Mouse (Mus musculus): ENCODE measurements around the gene Tiam1. TPM values are rescaled to one million over a fixed set of nuclear protein-coding genes. Genes with fewer than 3 reads are reported as not detected.

Tiam1 gene
- total RNA-seq, 2 experiments from 2014 or later: 6.4 to 7.1 TPM

- no peak for TF ChIP-seq CTCF (IDR thresholded peaks at IDR 0.05)
- Histone ChIP-seq H3K4me3 (no peak overlapping the region), H3K27ac (no peak overlapping the region)
- DNase-seq: peak; percentile 36
- intact Hi-C loops (cut with DNase I): no loop called here
Observed at GRCm38 (mm10) chr16:89912686-89913375, 230.7 kb downstream of the Tiam1 start.

- intact Hi-C loops (cut with DNase I): no loop called here
- no peak overlapping the region for H3K4me3 ChIP-seq
- no peak for TF ChIP-seq CTCF (IDR thresholded peaks at IDR 0.05)
- H3K27ac ChIP-seq: no peak overlapping the region
- no peak for DNase-seq
Observed at GRCm38 (mm10) chr16:89909393-89910068, 234.0 kb downstream of the Tiam1 start.

GRCm38 (mm10) chr16:89907651-89908050 is 235.9 kb downstream of the Tiam1 start:
- TF ChIP-seq CTCF (IDR thresholded peaks at IDR 0.05): no peak
- no peak overlapping the region for H3K27ac ChIP-seq
- intact Hi-C loops (cut with DNase I): no loop called here
- no peak for DNase-seq
- no peak overlapping the region for H3K4me3 ChIP-seq

GRCm38 (mm10) chr16:89906909-89907308 is 236.7 kb downstream of the Tiam1 start:
- no peak for DNase-seq
- Histone ChIP-seq H3K27ac (no peak overlapping the region), H3K4me3 (no peak overlapping the region)
- no peak for TF ChIP-seq CTCF (IDR thresholded peaks at IDR 0.05)
- intact Hi-C loops (cut with DNase I): no loop called here

- intact Hi-C loops (cut with DNase I): no loop called here
- Histone ChIP-seq H3K4me3 (no peak overlapping the region), H3K27ac (no peak overlapping the region)
- no peak for TF ChIP-seq CTCF (IDR thresholded peaks at IDR 0.05)
- DNase-seq: no peak
Observed at GRCm38 (mm10) chr16:89905730-89906305, 237.8 kb downstream of the Tiam1 start.

- no peak overlapping the region for H3K4me3 ChIP-seq
- TF ChIP-seq CTCF (IDR thresholded peaks at IDR 0.05): no peak
- DNase-seq: no peak
- no peak overlapping the region for H3K27ac ChIP-seq
- intact Hi-C loops (cut with DNase I): no loop called here
Observed at GRCm38 (mm10) chr16:89904121-89904520, 239.4 kb downstream of the Tiam1 start.

GRCm38 (mm10) chr16:89902578-89903304 is 240.8 kb downstream of the Tiam1 start:
- no peak; the same call in 1 of the 2 replicates for TF ChIP-seq CTCF (IDR thresholded peaks at IDR 0.05)
- no peak for DNase-seq
- Histone ChIP-seq H3K27ac (no peak overlapping the region), H3K4me3 (no peak overlapping the region)
- intact Hi-C loops (cut with DNase I): no loop called here

- no peak for TF ChIP-seq CTCF (IDR thresholded peaks at IDR 0.05)
- intact Hi-C loops (cut with DNase I): no loop called here
- no peak for DNase-seq
Observed at GRCm38 (mm10) chr16:89900681-89901080, 242.9 kb downstream of the Tiam1 start.

GRCm38 (mm10) chr16:89899192-89899591 is 244.4 kb downstream of the Tiam1 start:
- H3K4me3 ChIP-seq: no peak overlapping the region
- TF ChIP-seq CTCF (IDR thresholded peaks at IDR 0.05): no peak
- no peak overlapping the region for H3K27ac ChIP-seq
- intact Hi-C loops (cut with DNase I): loop anchor here (5.0 kb wide), 1 partner anchor 47 kb away; no protein-coding TSS in a partner anchor
- no peak for DNase-seq

More at GRCm38 (mm10) chr16:89900681-89901080, 242.9 kb downstream of the Tiam1 start:
- no peak overlapping the region for H3K4me3 ChIP-seq
- no peak overlapping the region for H3K27ac ChIP-seq

GRCm38 (mm10) chr16:89898299-89898625 is 245.3 kb downstream of the Tiam1 start:
- TF ChIP-seq CTCF (IDR thresholded peaks at IDR 0.05): no peak
- intact Hi-C loops (cut with DNase I): loop anchor here (5.0 kb wide), 1 partner anchor 46 kb away; no protein-coding TSS in a partner anchor
- no peak overlapping the region for H3K27ac ChIP-seq
- peak overlapping the region; percentile 56 for H3K4me3 ChIP-seq
- no peak for DNase-seq

GRCm38 (mm10) chr16:89897547-89898298 is 245.8 kb downstream of the Tiam1 start:
- peak overlapping the region; percentile 56 for H3K4me3 ChIP-seq
- peak overlapping the region; percentile 1; the same call in 1 of the 2 replicates for H3K27ac ChIP-seq
- peak; percentile 66 for DNase-seq
- no peak for TF ChIP-seq CTCF (IDR thresholded peaks at IDR 0.05)
- intact Hi-C loops (cut with DNase I): loop anchor here (5.0 kb wide), 1 partner anchor 45 kb away; no protein-coding TSS in a partner anchor

Data from gastrocnemius, adult 2 months (tissue).